Mouse (Mus musculus): ENCODE results near the gene Tulp2.
"Not testable (repeated sequence)": the region's sequence is repeated elsewhere in the genome, so short reads cannot be mapped to it uniquely, and the experiment has no call there.

The Tulp2 gene

DNA sequence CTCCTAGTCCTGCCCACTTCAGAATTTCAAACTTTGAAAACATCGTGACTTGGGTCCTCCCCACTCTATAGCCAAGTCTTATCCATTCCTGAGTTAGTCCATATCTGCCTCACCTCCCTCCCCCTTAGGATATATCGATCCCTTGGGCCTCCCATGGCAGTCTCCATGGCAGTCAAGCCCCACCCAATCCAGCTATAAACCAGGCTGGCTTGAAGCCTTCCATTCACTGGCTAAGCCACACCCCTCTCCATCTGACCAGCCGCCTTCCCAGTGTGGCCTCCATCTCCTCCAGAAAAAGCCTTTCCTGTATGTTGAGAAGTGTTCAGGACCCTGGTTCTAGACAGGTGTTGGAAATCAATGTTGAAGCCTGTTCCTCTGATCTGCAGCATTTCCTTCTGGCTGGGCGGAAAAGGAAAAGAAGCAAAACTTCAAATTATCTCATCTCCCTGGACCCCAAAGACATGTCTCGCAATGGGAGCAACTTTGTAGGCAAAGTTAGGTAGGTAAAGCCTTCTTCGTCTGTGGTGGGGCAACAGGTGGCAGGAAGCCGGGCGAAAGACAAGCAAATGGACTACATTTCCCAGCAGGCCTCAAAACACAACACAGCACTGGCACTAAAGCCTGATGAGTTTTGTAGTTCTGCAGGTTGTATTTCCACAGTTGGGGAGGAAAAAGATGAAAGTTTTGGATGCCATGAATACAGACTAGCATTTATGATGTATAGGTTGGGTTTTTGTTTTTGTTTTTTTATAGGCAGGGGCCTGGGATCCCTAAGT, 37.9 kb downstream of the Tulp2 start:
- CTCF ChIA-PET: interaction anchor here (0.8 kb wide), 1 partner anchor 997 kb away, joined by 3 read pairs; no protein-coding TSS in a partner anchor

DNA sequence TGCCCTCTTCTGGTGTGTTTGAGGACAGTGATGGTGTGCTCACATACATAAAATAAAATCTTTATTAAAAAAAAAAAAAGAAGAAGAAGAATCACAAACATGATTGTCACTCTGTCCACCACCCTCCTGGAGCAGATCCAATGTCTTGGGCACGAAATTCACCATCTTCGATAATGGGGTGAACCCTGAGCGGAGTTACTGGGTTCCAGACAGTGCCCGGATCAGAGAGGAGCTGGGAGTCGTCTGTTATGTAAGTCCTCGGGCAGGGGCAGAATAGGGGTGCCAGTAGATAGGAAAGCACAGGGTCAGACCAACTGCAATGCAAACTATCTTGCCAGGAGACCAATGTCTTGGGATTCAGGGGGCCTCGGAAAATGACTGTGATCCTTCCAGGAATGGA, 38.9 kb downstream of the Tulp2 start:
- CTCF ChIA-PET: interaction anchor here (0.6 kb wide), 1 partner anchor 8 kb away, joined by 7 read pairs; no protein-coding TSS in a partner anchor

DNA sequence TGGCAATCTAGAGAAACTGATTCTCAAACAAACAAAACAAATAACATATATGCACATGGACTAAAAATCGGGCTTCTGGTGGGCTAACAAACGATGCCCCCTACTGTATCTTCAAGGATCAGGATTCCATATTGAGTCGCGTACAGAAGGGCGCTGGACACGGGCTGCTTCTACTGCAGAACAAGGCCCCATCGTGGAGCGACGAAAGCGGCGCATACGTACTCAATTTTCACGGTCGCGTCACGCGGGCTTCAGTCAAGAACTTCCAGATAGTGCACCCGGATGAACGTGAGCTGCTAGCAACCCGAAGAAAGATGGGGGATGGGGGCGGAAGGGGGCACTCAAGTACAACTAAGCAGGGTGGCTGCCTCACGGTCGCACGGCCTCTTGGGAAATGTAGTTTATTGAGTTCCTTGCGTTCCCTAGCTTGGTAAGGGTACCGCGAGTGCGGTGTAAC, 40.1 kb downstream of the Tulp2 start:
- CTCF ChIA-PET: no interaction called here

GRCm38 (mm10) chr7:45522194-45522752, 40.6 kb downstream of the Tulp2 start:
- CTCF ChIA-PET: no interaction called here

GRCm38 (mm10) chr7:45522957-45523676, 41.4 kb downstream of the Tulp2 start:
- CTCF ChIA-PET: no interaction called here

DNA sequence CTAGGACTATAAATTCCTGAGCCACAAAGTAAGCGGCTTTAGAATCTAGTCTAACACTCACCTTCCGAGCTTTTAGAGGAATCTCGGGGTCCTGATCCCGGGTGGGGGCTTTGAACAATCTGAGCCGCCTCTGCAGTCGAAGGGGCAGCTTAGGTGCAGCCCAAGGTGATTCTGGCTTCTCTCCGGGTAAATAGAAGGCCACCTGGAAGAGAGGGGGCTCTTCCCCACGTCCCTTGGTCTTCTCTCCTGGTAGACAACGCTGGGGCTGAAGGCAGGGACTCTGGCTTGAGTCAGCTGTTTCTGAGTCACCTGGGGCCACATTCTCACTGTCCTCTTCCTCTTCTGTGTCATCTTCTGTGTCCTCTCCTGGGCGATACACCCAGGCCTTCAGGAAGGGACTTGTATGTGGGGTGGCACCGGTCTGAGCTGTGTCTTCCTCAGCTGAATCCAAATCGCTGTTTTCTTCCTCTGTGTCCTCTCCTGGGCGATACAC, 42.0 kb downstream of the Tulp2 start:
- CTCF ChIA-PET: no interaction called here

DNA sequence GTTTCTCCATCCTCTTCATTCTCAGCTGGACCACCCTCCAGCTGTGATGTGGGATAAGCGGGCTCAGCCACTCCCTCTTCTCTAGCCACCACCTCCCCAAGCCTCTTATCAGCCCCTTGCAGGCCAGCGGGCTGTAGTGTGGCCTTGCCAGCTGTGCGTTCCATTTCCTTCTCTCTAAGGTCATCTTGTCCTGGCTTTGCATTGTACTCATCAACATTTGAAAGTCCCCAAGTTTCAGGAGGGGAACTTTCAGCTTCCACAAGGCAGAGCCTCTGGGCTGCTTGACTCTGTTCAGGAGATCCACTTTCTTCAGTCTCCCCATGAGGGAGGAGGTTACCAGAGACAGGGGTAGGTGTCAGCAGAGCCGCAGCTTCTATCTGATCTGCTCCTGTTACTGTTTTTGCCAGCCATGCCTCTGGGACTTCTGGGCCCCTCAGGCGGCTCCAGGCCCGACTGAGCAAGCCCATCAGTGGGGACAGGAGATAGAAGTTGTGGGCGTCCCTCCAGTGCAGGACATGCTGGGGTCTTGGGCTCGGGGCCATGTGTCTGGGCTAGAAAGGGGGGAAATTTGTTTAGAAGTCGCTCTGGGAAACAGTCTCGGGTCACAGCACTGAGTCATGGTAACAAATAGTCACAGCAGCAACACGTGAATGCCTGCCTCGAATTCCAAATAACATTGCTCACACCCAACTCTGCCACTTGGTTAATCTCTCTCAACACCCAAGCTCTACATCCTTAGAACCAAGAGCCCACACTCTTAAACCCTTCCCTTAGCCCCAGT, 43.4 kb downstream of the Tulp2 start:
- CTCF ChIA-PET: no interaction called here

- CTCF ChIA-PET: interaction anchor here (0.6 kb wide), 1 partner anchor 1162 kb away, joined by 5 read pairs; no protein-coding TSS in a partner anchor
Observed at GRCm38 (mm10) chr7:45525809-45526473, 44.3 kb downstream of the Tulp2 start, which contains the start of the genes Ppp1r15a and Plekha4. TSS of gene Ppp1r15a (minus strand) at chr7:45526268. TSS of gene Plekha4 (plus strand) at chr7:45526330.

- CTCF ChIA-PET: no interaction called here
Observed at GRCm38 (mm10) chr7:45526474-45527120, 44.9 kb downstream of the Tulp2 start.

GRCm38 (mm10) chr7:45527169-45527568, 45.5 kb downstream of the Tulp2 start:
- CTCF ChIA-PET: not testable (repeated sequence)

- CTCF ChIA-PET: interaction anchor here (0.8 kb wide), 1 partner anchor 32 kb away, joined by 20 read pairs; no protein-coding TSS in a partner anchor
Observed at GRCm38 (mm10) chr7:45529461-45529860, 47.8 kb downstream of the Tulp2 start.

- CTCF ChIA-PET: no interaction called here
Observed at GRCm38 (mm10) chr7:45530643-45531042, 49.0 kb downstream of the Tulp2 start.

- CTCF ChIA-PET: no interaction called here
Observed at GRCm38 (mm10) chr7:45535676-45536075, 54.0 kb downstream of the Tulp2 start.

- CTCF ChIA-PET: no interaction called here
Observed at GRCm38 (mm10) chr7:45537602-45538001, 55.9 kb downstream of the Tulp2 start.

DNA sequence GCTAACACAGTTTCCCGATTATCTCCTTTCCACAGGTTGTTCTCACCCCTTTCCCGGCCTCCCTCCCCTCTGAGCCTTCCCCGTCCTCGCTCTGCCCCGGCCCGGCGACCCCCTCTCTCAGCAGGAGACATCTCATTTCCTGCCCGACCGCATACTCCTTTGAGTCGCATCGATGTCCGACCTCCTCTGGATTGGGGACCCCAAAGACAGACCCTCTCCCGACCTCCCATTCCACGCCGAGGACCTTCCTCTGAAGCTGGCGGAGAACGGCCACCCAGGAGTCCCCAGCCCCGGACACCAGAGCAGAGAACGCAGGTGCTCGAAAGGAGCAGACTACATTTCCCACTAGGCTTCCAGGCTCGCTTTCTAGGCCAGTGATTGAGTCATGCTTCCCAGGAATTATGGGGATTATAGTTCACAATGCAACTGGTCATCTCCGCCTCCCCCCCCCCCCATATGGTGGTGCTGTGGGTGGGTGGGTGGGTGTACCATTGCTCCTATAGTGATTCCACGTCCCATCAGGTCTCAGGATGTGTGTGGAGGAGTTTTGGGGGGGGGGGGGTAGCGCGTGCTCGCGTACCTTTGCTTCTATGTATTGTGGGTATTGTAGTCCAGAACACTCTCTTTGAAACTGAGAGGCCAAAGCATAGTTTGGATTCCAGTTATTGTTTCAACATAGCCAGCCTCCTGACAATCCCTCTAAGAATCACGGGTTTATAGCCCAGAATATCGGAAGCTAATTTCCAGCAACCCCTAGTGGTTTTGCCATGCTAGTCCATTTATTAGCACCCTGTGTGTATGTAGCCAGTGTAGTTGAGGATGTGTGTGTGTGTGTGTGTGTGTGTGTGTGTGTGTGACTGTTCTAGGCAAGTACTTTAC, 56.7 kb downstream of the Tulp2 start:
- CTCF ChIA-PET: interaction anchor here (0.5 kb wide), 1 partner anchor 179 kb away, joined by 8 read pairs; no protein-coding TSS in a partner anchor

GRCm38 (mm10) chr7:45539095-45539494, 57.4 kb downstream of the Tulp2 start:
- CTCF ChIA-PET: interaction anchor here (0.5 to 1.0 kb wide), 2 partner anchors 102 to 179 kb away, joined by 3 to 8 read pairs; no protein-coding TSS in a partner anchor

DNA sequence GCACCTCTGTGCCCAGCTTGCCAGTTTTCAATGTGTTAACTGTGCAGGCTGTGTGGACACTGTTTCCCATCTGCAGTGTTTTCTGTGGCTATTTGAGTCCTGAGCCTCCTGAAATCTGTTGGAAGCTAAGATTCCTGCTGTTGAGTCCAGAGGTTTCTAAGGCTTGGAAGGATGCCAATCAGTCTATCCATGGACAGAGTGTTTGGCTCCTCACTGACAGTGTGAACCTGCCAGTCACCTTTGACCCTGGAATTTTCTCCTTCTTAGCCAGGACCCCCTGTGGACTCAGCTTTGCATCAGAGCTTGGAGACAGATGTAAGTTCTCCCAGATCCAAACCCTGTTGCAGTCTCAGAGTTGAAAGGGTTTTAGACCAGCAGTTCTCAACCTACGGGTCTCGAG, 58.5 kb downstream of the Tulp2 start:
- CTCF ChIA-PET: interaction anchor here (0.5 kb wide), 1 partner anchor 19 kb away, joined by 3 read pairs; no protein-coding TSS in a partner anchor

DNA sequence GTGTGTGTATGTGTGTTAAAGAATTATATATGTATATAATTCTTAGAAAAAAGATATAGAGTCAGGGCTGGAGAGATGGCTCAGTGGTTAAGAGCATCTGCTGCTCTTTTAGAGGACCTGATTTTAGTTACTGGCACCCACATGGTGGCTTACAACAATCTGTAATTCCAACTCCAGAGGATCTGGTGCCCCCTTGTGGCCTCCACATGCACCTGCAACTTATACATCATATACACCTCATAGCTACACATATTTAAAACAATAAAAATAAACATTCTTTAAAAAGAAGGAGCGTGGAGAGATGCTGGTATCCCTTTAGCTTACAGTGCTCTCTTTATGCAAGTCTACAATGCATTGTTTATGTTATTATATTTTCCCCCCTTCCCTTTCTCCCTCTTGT, 62.8 kb downstream of the Tulp2 start:
- CTCF ChIA-PET: no interaction called here

All from spleen, embryonic (tissue).